Comparison of ENCODE assay signal across 22 mouse cellular contexts in the genomic region with DNA sequence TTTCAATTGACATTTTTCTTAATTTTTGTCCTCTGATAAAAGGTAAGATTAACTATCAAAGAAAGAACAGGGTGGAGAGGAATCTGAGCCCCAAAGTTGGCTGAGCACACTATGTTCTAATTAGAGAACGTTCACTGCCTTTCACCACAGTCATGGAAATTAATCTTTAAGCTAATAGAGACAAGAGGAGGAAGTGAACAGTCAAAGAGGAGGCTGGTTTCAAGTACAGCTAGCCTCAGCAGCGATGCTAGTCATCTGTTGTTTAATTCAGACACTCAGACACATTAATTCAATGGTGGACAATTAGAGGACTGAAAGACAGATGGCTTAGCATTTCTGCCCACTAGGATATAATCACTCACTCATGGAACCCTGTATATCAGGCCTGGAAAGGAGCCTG.
DNase-seq lines count a peak whose midpoint lies in the region; ATAC-seq and TF ChIP-seq lines count a peak whose summit lies in the region.
"Had no signal": no experiment of that assay in that cellular context is flagged by ENCODE, and none has a peak within 500 bp of the region (broad histone marks: within the 10 kb centered on the region; RNA-seq: fewer than 3 reads in every experiment).

No protein-coding gene starts in this region.

- TF ChIP-seq POLR2A in lung, adult 2 months (IDR thresholded peaks at IDR 0.05; ENCODE audit: borderline replicate concordance, extremely low read depth, low read depth, low read length), result no peak

- DNase-seq in forebrain, embryonic 10.5 days (ENCODE audit: extremely low spot score, low spot score), result no peak
- peak; percentile 2 for DNase-seq in kidney, postnatal 14 days
- DNase-seq in kidney, adult 11 months, result no peak
- peak; percentile 2 for DNase-seq in retina, embryonic 14.5 days (ENCODE audit: low spot score)
- no peak for DNase-seq in retina, postnatal 1 day
- no peak for DNase-seq in lung, adult 2 months
- DNase-seq: adrenal gland, postnatal 36 days; cerebellum, adult 11-12 months; cerebellum, postnatal 10 days; gastrocnemius, postnatal 36 days; heart, adult 2 months; layer of hippocampus, postnatal 36 days; lung, adult 18-20 months; lung, postnatal 14 days had no signal

- H3K27me3 ChIP-seq in forebrain, embryonic 13.5 days, result no peaks in the 10 kb centered on the region
- no peaks in the 10 kb centered on the region for H3K27me3 ChIP-seq in forebrain, embryonic 10.5 days (ENCODE audit: poor library complexity, severe bottlenecking)
- no peaks in the 10 kb centered on the region for H3K27me3 ChIP-seq in heart, embryonic 11.5 days (ENCODE audit: control insufficient read depth, insufficient read depth, low read length)
- H3K27me3 ChIP-seq: midbrain, embryonic 15.5 days; neural tube, embryonic 13.5 days had no signal

- no peaks in the 10 kb centered on the region for H3K9me3 ChIP-seq in forebrain, embryonic 13.5 days (replicated peaks)
- H3K9me3 ChIP-seq in forebrain, embryonic 10.5 days, result no peaks in the 10 kb centered on the region
- H3K9me3 ChIP-seq in heart, embryonic 11.5 days (replicated peaks; ENCODE audit: control insufficient read depth, low read length), result no peaks in the 10 kb centered on the region
- H3K9me3 ChIP-seq: embryonic facial prominence, embryonic 10.5 days; midbrain, embryonic 15.5 days; neural tube, embryonic 13.5 days had no signal

- no peak overlapping the region for H3K4me2 ChIP-seq in forebrain, embryonic 13.5 days
- H3K4me2 ChIP-seq in heart, embryonic 11.5 days, result no peak overlapping the region
- H3K4me2 ChIP-seq: hindbrain, embryonic 14.5 days; liver, embryonic 11.5 days; midbrain, embryonic 15.5 days; neural tube, embryonic 13.5 days had no signal

- H3K36me3 ChIP-seq in forebrain, embryonic 13.5 days (ENCODE audit: poor library complexity, severe bottlenecking), result no peaks in the 10 kb centered on the region
- H3K36me3 ChIP-seq in forebrain, embryonic 10.5 days (replicated peaks), result no peaks in the 10 kb centered on the region
- no peaks in the 10 kb centered on the region for H3K36me3 ChIP-seq in heart, embryonic 11.5 days (ENCODE audit: control insufficient read depth, insufficient read depth, low read length)
- H3K36me3 ChIP-seq: embryonic facial prominence, embryonic 10.5 days; midbrain, embryonic 15.5 days; neural tube, embryonic 13.5 days had no signal

- ATAC-seq in forebrain, embryonic 13.5 days, result peak; percentile 68
- ATAC-seq in heart, embryonic 11.5 days (replicated peaks; ENCODE audit: insufficient number of reproducible peaks, low FRiP score, low TSS enrichment), result no peak
- ATAC-seq: inflammation-experienced regulatory T-cells, adult 6 months; midbrain, embryonic 15.5 days had no signal

- no peak for TF ChIP-seq CTCF in lung, adult 2 months (IDR thresholded peaks at IDR 0.05; ENCODE audit: insufficient read depth, low read length)

- WGBS in forebrain, embryonic 13.5 days, result 17% methylated on average over 2 of the region's 2 CpGs
- WGBS in forebrain, embryonic 10.5 days, result 43% methylated on average over 2 of the region's 2 CpGs
- 16% methylated on average over 2 of the region's 2 CpGs for WGBS in lung, adult 2 months
- 42% methylated on average over 2 of the region's 2 CpGs for WGBS in heart, embryonic 11.5 days (ENCODE audit: insufficient replicate concordance)

- 0 out of 2 replicates have a peak, but pooled peaks cover 4% of the 10 kb centered on the region for H3K4me1 ChIP-seq in forebrain, embryonic 13.5 days
- no peaks in the 10 kb centered on the region for H3K4me1 ChIP-seq in forebrain, embryonic 10.5 days
- no peaks in the 10 kb centered on the region for H3K4me1 ChIP-seq in lung, adult 2 months (ENCODE audit: control insufficient read depth, insufficient read depth, low read length)
- H3K4me1 ChIP-seq in heart, embryonic 11.5 days (ENCODE audit: control insufficient read depth, insufficient read depth, low read length), result no peaks in the 10 kb centered on the region
- H3K4me1 ChIP-seq: embryonic facial prominence, embryonic 10.5 days; midbrain, embryonic 15.5 days had no signal

- no peak overlapping the region for H3K27ac ChIP-seq in forebrain, embryonic 13.5 days
- H3K27ac ChIP-seq in forebrain, embryonic 10.5 days, result no peak overlapping the region
- no peak overlapping the region for H3K27ac ChIP-seq in heart, embryonic 11.5 days (ENCODE audit: low read depth, low read length)
- H3K27ac ChIP-seq: embryonic facial prominence, embryonic 10.5 days; heart, adult 2 months; hindbrain, embryonic 14.5 days; midbrain, embryonic 15.5 days; neural tube, embryonic 13.5 days had no signal

- H3K4me3 ChIP-seq in forebrain, embryonic 13.5 days, result no peak overlapping the region
- H3K4me3 ChIP-seq in forebrain, embryonic 10.5 days, result no peak overlapping the region
- no peak overlapping the region for H3K4me3 ChIP-seq in lung, adult 2 months (replicated peaks; ENCODE audit: extremely low read depth, low read depth, low read length)
- no peak overlapping the region for H3K4me3 ChIP-seq in heart, embryonic 11.5 days (ENCODE audit: low read depth, low read length)
- H3K4me3 ChIP-seq: embryonic facial prominence, embryonic 10.5 days; heart, adult 2 months; midbrain, embryonic 15.5 days; neural tube, embryonic 13.5 days had no signal

- H3K9ac ChIP-seq in forebrain, embryonic 13.5 days, result no peak overlapping the region
- no peak overlapping the region for H3K9ac ChIP-seq in heart, embryonic 11.5 days (ENCODE audit: low read depth, low read length)
- H3K9ac ChIP-seq: hindbrain, embryonic 14.5 days; midbrain, embryonic 15.5 days; neural tube, embryonic 13.5 days had no signal

Comparison
In these comparisons a context has a peak if more than half of its experiments do, and no peak if none do; other contexts are left out.
1. DNase-seq: peak in kidney, postnatal 14 days (single experiment) and retina, embryonic 14.5 days (single experiment); none in forebrain, embryonic 10.5 days (single experiment), kidney, adult 11 months (single experiment), retina, postnatal 1 day (single experiment) and lung, adult 2 months (single experiment).